Mouse (Mus musculus) intestine, embryonic 16.5 days (tissue): Measurements from ENCODE around the gene Olfr786. TPM values are rescaled to one million over a fixed set of nuclear protein-coding genes. Genes with fewer than 3 reads are reported as not detected.

ENCODE experiments used
- ATAC-seq: fragments of 200-750 bp; cut with Nextera tagmentation; 2 replicates; pipeline ENCODE4 v1.8.0; 2017; ENCODE audit warnings: moderate TSS enrichment, moderate library complexity
- H3K27ac ChIP-seq: fragments of 300-500 bp; sonication (generic); 2 replicates; pipeline ENCODE4 v1.5.1; 2014; ENCODE audit warnings: mild to moderate bottlenecking, low read length
- H3K27me3 ChIP-seq: fragments of 300-500 bp; sonication (generic); replicated peaks from 2 replicates; pipeline ENCODE4 v1.6.1; 2014; ENCODE audit warnings: low read length, control low read depth, mixed read lengths; ENCODE audit not compliant: control insufficient read depth, insufficient read depth
- H3K36me3 ChIP-seq: fragments of 300-500 bp; sonication (generic); 2 replicates; pipeline ENCODE4 v1.6.1; 2014; ENCODE audit warnings: low read length, control low read depth; ENCODE audit not compliant: control insufficient read depth, insufficient read depth
- H3K4me1 ChIP-seq: fragments of 300-500 bp; sonication (generic); 2 replicates; pipeline ENCODE4 v1.6.1; 2014; ENCODE audit warnings: low read length, control low read depth, mixed read lengths; ENCODE audit not compliant: control insufficient read depth, insufficient read depth
- H3K4me2 ChIP-seq: fragments of 300-500 bp; sonication (generic); 2 replicates; pipeline ENCODE4 v1.6.1; 2014; ENCODE audit warnings: low read depth, low read length, control low read depth
- H3K4me3 ChIP-seq: fragments of 300-500 bp; sonication (generic); 2 replicates; pipeline ENCODE4 v1.5.1; 2014; ENCODE audit warnings: mild to moderate bottlenecking, low read length
- H3K9ac ChIP-seq: fragments of 300-500 bp; sonication (generic); 2 replicates; pipeline ENCODE4 v1.6.1; 2014; ENCODE audit warnings: low read depth, low read length
- H3K9me3 ChIP-seq: fragments of 300-500 bp; sonication (generic); 2 replicates; pipeline ENCODE4 v1.6.1; 2016; ENCODE audit warnings: low read length, control low read depth; ENCODE audit not compliant: control insufficient read depth
- WGBS: fragments of 180-500 bp; shearing (Covaris S2); extraction: QIAGEN DNeasy Blood & Tissue Kit; methylation state at CpG from one replicate; pipeline ENCODE4 v1.1.7; 2014; 5-methylcytosine and 5-hydroxymethylcytosine counted together
- polyA plus RNA-seq: library from polyadenylated mRNA; unstranded; fragments of >200 nt; fragmentation: Nextera tagmentation; extraction: Ambion mirVana; gene quantifications from 2 replicates; pipeline ENCODE4 v1.2.1, GENCODE M21; 2015

Olfr786 gene
- polyA plus RNA-seq: not detected in 2 replicates

GRCm38 (mm10) chr10:129427006-129427405 lies at the start of gene Olfr786:
Olfr786 (plus strand) TSS chr10:129427306.
- Histone ChIP-seq H3K36me3 (no peaks in the 10 kb centered on the region), H3K4me3 (no peak within 1 kb of the TSS), H3K4me2 (no peak within 1 kb of the TSS), H3K27me3 (no peaks in the 10 kb centered on the region), H3K27ac (no peak within 1 kb of the TSS), H3K9me3 (no peaks in the 10 kb centered on the region), H3K9ac (no peak within 1 kb of the TSS), H3K4me1 (no peaks in the 10 kb centered on the region)
- ATAC-seq: no peak

GRCm38 (mm10) chr10:129383783-129384182 lies 43.3 kb upstream of the Olfr786 start, which contains the start of gene Olfr784:
Olfr784 (plus strand) TSS chr10:129384083.
- H3K27me3 ChIP-seq: no peaks in the 10 kb centered on the region
- H3K9me3 ChIP-seq: no peaks in the 10 kb centered on the region
- ATAC-seq: no peak
- H3K27ac ChIP-seq: no peak within 1 kb of the TSS
- no peaks in the 10 kb centered on the region for H3K4me1 ChIP-seq
- no peaks in the 10 kb centered on the region for H3K36me3 ChIP-seq
- H3K4me3 ChIP-seq: no peak within 1 kb of the TSS
- no peak within 1 kb of the TSS for H3K9ac ChIP-seq
- H3K4me2 ChIP-seq: no peak within 1 kb of the TSS

DNA sequence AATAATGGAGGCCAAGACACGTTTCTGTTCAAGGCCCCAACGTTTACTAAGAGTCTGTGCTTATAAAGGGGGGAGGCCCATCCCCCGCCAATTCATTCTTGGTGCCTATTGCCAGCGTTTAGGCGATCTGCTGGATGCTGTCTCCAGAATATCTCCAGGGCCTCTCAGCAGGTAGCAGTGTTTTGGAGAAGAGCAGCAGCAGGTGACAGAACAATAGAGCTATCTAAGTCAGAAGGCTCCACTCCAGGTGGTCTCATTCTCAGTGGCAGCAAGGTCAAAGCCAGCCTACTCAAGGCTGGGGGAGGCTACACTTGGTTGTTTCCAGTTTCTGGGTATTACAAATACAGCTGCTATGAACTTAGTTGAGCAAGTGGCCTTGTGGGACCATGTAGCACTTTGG lies 26.2 kb upstream of the Olfr786 start:
- Histone ChIP-seq H3K36me3 (no peaks in the 10 kb centered on the region), H3K27ac (no peak overlapping the region), H3K27me3 (no peaks in the 10 kb centered on the region), H3K4me3 (no peak overlapping the region), H3K9ac (no peak overlapping the region), H3K9me3 (no peaks in the 10 kb centered on the region), H3K4me1 (no peaks in the 10 kb centered on the region), H3K4me2 (no peak overlapping the region)
- ATAC-seq: no peak
- WGBS: 51% methylated on average over 5 of the region's 5 CpGs

GRCm38 (mm10) chr10:129405126-129405525 lies 22.0 kb upstream of the Olfr786 start, which contains the start of gene Olfr785:
Olfr785 (plus strand) TSS chr10:129405426.
- 73% methylated on average over 2 of the region's 2 CpGs for WGBS

GRCm38 (mm10) chr10:129461562-129461961 lies 34.5 kb downstream of the Olfr786 start, which contains the start of gene Olfr787:
Olfr787 (plus strand) TSS chr10:129461862.
- Histone ChIP-seq H3K27ac (no peak within 1 kb of the TSS), H3K4me1 (no peaks in the 10 kb centered on the region), H3K36me3 (no peaks in the 10 kb centered on the region), H3K9me3 (no peaks in the 10 kb centered on the region), H3K9ac (no peak within 1 kb of the TSS), H3K4me3 (no peak within 1 kb of the TSS), H3K27me3 (no peaks in the 10 kb centered on the region), H3K4me2 (no peak within 1 kb of the TSS)
- no peak for ATAC-seq
- 76% methylated on average over 3 of the region's 3 CpGs for WGBS

More at GRCm38 (mm10) chr10:129405126-129405525, 22.0 kb upstream of the Olfr786 start, which contains the start of gene Olfr785:
- no peak within 1 kb of the TSS for H3K4me3 ChIP-seq
- H3K4me2 ChIP-seq: no peak within 1 kb of the TSS
- H3K9me3 ChIP-seq: no peaks in the 10 kb centered on the region
- no peaks in the 10 kb centered on the region for H3K4me1 ChIP-seq
- H3K9ac ChIP-seq: no peak within 1 kb of the TSS
- H3K27ac ChIP-seq: no peak within 1 kb of the TSS
- ATAC-seq: no peak
- no peaks in the 10 kb centered on the region for H3K27me3 ChIP-seq
- no peaks in the 10 kb centered on the region for H3K36me3 ChIP-seq

GRCm38 (mm10) chr10:129470698-129471097 lies 43.6 kb downstream of the Olfr786 start, which contains the start of gene Olfr788:
Olfr788 (plus strand) TSS chr10:129470998.
- Histone ChIP-seq H3K9ac (no peak within 1 kb of the TSS), H3K4me1 (no peaks in the 10 kb centered on the region), H3K27me3 (no peaks in the 10 kb centered on the region), H3K36me3 (no peaks in the 10 kb centered on the region), H3K4me2 (no peak within 1 kb of the TSS), H3K27ac (no peak within 1 kb of the TSS), H3K4me3 (no peak within 1 kb of the TSS), H3K9me3 (no peaks in the 10 kb centered on the region)
- no peak for ATAC-seq

- Histone ChIP-seq H3K9me3 (no peaks in the 10 kb centered on the region), H3K4me3 (no peak overlapping the region), H3K27me3 (no peaks in the 10 kb centered on the region), H3K4me1 (no peaks in the 10 kb centered on the region), H3K36me3 (no peaks in the 10 kb centered on the region), H3K9ac (no peak overlapping the region), H3K4me2 (no peak overlapping the region), H3K27ac (no peak overlapping the region)
- WGBS: 61% methylated on average over 2 of the region's 2 CpGs
- ATAC-seq: no peak
Measured at GRCm38 (mm10) chr10:129473256-129473655, 46.1 kb downstream of the Olfr786 start.

DNA sequence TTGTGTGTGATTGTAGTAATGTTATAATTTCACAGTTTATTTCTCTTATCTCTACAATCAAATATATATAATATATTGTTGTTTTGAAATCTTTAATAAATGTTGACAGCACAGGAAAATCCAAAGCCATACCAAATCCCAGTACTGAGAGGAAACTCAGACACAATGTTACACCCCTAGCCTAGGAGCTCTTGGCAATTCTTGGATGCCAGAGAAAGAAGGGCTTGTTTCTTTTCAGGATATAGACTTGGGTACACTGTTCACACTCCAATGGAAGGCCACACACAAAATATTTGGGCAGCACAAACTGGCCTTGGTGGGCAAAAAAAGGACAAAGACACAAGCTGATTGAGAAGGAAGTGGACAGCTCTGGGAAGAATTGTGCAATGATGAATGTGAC lies 46.6 kb downstream of the Olfr786 start:
- no peak for ATAC-seq
- no peak overlapping the region for H3K9ac ChIP-seq
- H3K4me2 ChIP-seq: no peak overlapping the region
- no peak overlapping the region for H3K4me3 ChIP-seq
- no peak overlapping the region for H3K27ac ChIP-seq
- H3K27me3 ChIP-seq: no peaks in the 10 kb centered on the region
- no peaks in the 10 kb centered on the region for H3K9me3 ChIP-seq
- H3K36me3 ChIP-seq: no peaks in the 10 kb centered on the region
- H3K4me1 ChIP-seq: no peaks in the 10 kb centered on the region

DNA sequence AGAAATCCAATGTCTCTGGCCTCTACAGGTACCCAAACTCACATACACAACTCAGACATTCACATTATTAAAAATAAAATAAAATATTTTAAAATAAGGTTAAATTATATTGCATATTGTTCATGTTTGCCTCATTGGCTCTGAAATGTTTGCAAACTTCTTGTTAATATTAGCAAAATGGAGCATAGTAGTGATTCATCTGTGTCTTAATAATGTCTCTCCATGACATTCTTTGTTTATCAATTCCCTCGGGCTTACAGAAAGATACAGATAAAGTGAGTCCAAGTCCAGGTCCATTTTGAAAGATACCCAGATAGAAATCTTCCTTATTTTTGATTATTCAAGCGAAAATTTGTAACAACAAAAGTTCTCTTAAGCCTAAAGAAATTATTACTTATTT lies 57.3 kb downstream of the Olfr786 start, which contains the start of gene Olfr789:
Gene Olfr789, plus strand, starts transcription at position 301 of the 400 bp plus-strand sequence.
- no peak within 1 kb of the TSS for H3K4me3 ChIP-seq
- H3K27ac ChIP-seq: no peak within 1 kb of the TSS
- no peak for ATAC-seq
- H3K9me3 ChIP-seq: no peaks in the 10 kb centered on the region
- H3K36me3 ChIP-seq: no peaks in the 10 kb centered on the region
- H3K4me1 ChIP-seq: no peaks in the 10 kb centered on the region
- 55% methylated on average over 2 of the region's 2 CpGs for WGBS
- no peak within 1 kb of the TSS for H3K9ac ChIP-seq
- H3K4me2 ChIP-seq: no peak within 1 kb of the TSS
- H3K27me3 ChIP-seq: no peaks in the 10 kb centered on the region
